Mouse (Mus musculus): ENCODE results near the gene E330017A01Rik.

Gene E330017A01Rik

DNA sequence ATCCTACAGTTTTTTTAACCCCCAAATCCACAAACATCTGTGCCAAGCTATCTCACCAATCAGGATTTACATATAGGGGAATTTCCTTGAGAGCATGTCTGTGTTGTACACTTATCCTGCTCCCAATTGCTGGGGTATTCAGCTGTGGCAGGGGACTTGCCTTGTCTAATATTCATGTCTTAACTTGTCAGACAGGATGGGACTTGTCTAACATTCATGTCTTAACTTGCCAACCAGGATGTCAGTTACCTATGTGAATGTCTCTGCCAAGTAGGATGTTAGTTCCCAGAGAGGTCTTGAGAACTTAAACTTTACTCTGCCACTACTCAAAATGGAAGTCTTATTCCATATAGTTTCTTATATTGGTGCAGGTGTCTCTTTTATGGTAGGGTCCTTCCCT is 49.1 kb downstream of the E330017A01Rik start:
- no peak for DNase-seq (ENCODE audit: low spot score)
